Comparison of ENCODE assay signal across 11 mouse cellular contexts in genomic region chr7:28756079-28756478, GRCm38 (mm10). TPM values are rescaled to one million over a fixed set of nuclear protein-coding genes. Genes with fewer than 3 reads are reported as not detected.
DNase-seq lines count a peak whose midpoint lies in the region; ATAC-seq and TF ChIP-seq lines count a peak whose summit lies in the region.
"Had no signal": no experiment of that assay in that cellular context is flagged by ENCODE, and none has a peak within 500 bp of the region (broad histone marks: within the 10 kb centered on the region; RNA-seq: fewer than 3 reads in every experiment).

Ccer2 (plus strand) TSS chr7:28756174.

- 0 out of 2 replicates have a peak, but pooled peaks cover 4% of the 10 kb centered on the region for H3K27me3 ChIP-seq in kidney, postnatal 0 days (ENCODE audit: insufficient read depth, low read length)
- H3K27me3 ChIP-seq in forebrain, embryonic 13.5 days: peaks cover 26% of the 10 kb centered on the region
- peaks cover 24% of the 10 kb centered on the region for H3K27me3 ChIP-seq in limb, embryonic 13.5 days
- peaks cover 25% of the 10 kb centered on the region for H3K27me3 ChIP-seq in neural tube, embryonic 13.5 days

- ATAC-seq in kidney, postnatal 0 days (replicated peaks; ENCODE audit: low FRiP score, low read depth): peak; percentile 27; the same call in 1 of the 2 replicates
- no peak for ATAC-seq in forebrain, embryonic 13.5 days
- ATAC-seq in limb, embryonic 13.5 days (ENCODE audit: low FRiP score, low read depth): 0 out of 2 replicates have a peak, but pooled peaks have one; percentile 37
- no peak; the same call in 1 of the 2 replicates for ATAC-seq in neural tube, embryonic 13.5 days (ENCODE audit: low read depth)

- intact Hi-C loops in gastrocnemius, adult 2 months (cut with DNase I): no loop called here

- 2% methylated on average over 17 of the region's 17 CpGs for WGBS in kidney, postnatal 0 days
- WGBS in forebrain, embryonic 13.5 days: 5% methylated on average over 17 of the region's 17 CpGs
- under 1% methylated on average over 17 of the region's 17 CpGs for WGBS in limb, embryonic 13.5 days
- WGBS in neural tube, embryonic 13.5 days: 6% methylated on average over 17 of the region's 17 CpGs

- H3K27ac ChIP-seq in kidney, postnatal 0 days: no peak within 1 kb of the TSS
- no peak within 1 kb of the TSS for H3K27ac ChIP-seq in forebrain, embryonic 13.5 days
- H3K27ac ChIP-seq in limb, embryonic 13.5 days: no peak within 1 kb of the TSS
- H3K27ac ChIP-seq in neural tube, embryonic 13.5 days (replicated peaks): no peak within 1 kb of the TSS
- no peak within 1 kb of the TSS for H3K27ac ChIP-seq in gastrocnemius, adult 2 months

- H3K9ac ChIP-seq in kidney, postnatal 0 days (ENCODE audit: low read depth, low read length): no peak within 1 kb of the TSS
- H3K9ac ChIP-seq in forebrain, embryonic 13.5 days: peak within 1 kb of the TSS; percentile 45; the same call in 1 of the 2 replicates
- H3K9ac ChIP-seq in limb, embryonic 13.5 days: peak within 1 kb of the TSS; percentile 35; the same call in 1 of the 2 replicates
- peak within 1 kb of the TSS; percentile 61 for H3K9ac ChIP-seq in neural tube, embryonic 13.5 days

- H3K36me3 ChIP-seq in kidney, postnatal 0 days (ENCODE audit: insufficient read depth, low read length): 0 out of 2 replicates have a peak, but pooled peaks cover 5% of the 10 kb centered on the region
- peaks cover 46% of the 10 kb centered on the region for H3K36me3 ChIP-seq in forebrain, embryonic 13.5 days (ENCODE audit: poor library complexity, severe bottlenecking)
- peaks cover 52% of the 10 kb centered on the region for H3K36me3 ChIP-seq in limb, embryonic 13.5 days
- H3K36me3 ChIP-seq in neural tube, embryonic 13.5 days: peaks cover 59% of the 10 kb centered on the region

- no peak for TF ChIP-seq CTCF in kidney, postnatal 0 days (IDR thresholded peaks at IDR 0.05; ENCODE audit: low read depth)
- TF ChIP-seq CTCF in gastrocnemius, adult 2 months (IDR thresholded peaks at IDR 0.05): no peak

- no peak within 1 kb of the TSS for H3K4me3 ChIP-seq in kidney, postnatal 0 days (replicated peaks; ENCODE audit: low read depth, low read length)
- H3K4me3 ChIP-seq in forebrain, embryonic 13.5 days: peak within 1 kb of the TSS; percentile 12; the same call in 1 of the 2 replicates
- peak within 1 kb of the TSS; percentile 12 for H3K4me3 ChIP-seq in limb, embryonic 13.5 days
- H3K4me3 ChIP-seq in neural tube, embryonic 13.5 days: peak within 1 kb of the TSS; percentile 17
- no peak within 1 kb of the TSS for H3K4me3 ChIP-seq in gastrocnemius, adult 2 months

- peaks cover 5% of the 10 kb centered on the region; the same call in 1 of the 2 replicates for H3K4me1 ChIP-seq in kidney, postnatal 0 days (replicated peaks; ENCODE audit: insufficient read depth, low read length)
- H3K4me1 ChIP-seq in forebrain, embryonic 13.5 days: peaks cover 9% of the 10 kb centered on the region; the same call in 1 of the 2 replicates
- H3K4me1 ChIP-seq in limb, embryonic 13.5 days: peaks cover 14% of the 10 kb centered on the region
- H3K4me1 ChIP-seq in neural tube, embryonic 13.5 days (replicated peaks): peaks cover 11% of the 10 kb centered on the region

- peak within 1 kb of the TSS; percentile 22; the same call in 1 of the 2 replicates for H3K4me2 ChIP-seq in kidney, postnatal 0 days (ENCODE audit: low read length)
- H3K4me2 ChIP-seq in forebrain, embryonic 13.5 days: peak within 1 kb of the TSS; percentile 45
- H3K4me2 ChIP-seq in limb, embryonic 13.5 days (replicated peaks): peak within 1 kb of the TSS; percentile 52
- H3K4me2 ChIP-seq in neural tube, embryonic 13.5 days: peak within 1 kb of the TSS; percentile 46

- no peaks in the 10 kb centered on the region for H3K9me3 ChIP-seq in kidney, postnatal 0 days (replicated peaks; ENCODE audit: low read length)
- H3K9me3 ChIP-seq in forebrain, embryonic 13.5 days (replicated peaks): no peaks in the 10 kb centered on the region
- no peaks in the 10 kb centered on the region for H3K9me3 ChIP-seq in limb, embryonic 13.5 days
- no peaks in the 10 kb centered on the region for H3K9me3 ChIP-seq in neural tube, embryonic 13.5 days

- DNase-seq in kidney, postnatal 0 days (ENCODE audit: low spot score): no peak
- DNase-seq in kidney, postnatal 14 days: no peak
- DNase-seq in gastrocnemius, adult 2 months: no peak
- DNase-seq in layer of hippocampus, postnatal 14 days (ENCODE audit: low spot score in 2 of 2): no peak
- no peak for DNase-seq in adrenal gland, adult (ENCODE audit: inconsistent age in 2 of 2, low spot score in 1 of 2)

RNA-seq across cellular contexts. Expression of gene Ccer2, which starts in this region (rescaled TPM):
- polyA plus RNA-seq in kidney, postnatal 0 days (2015; fragmentation: Nextera tagmentation; extraction: Ambion mirVana): not detected in 2 replicates
- not detected in 2 replicates for polyA plus RNA-seq in forebrain, embryonic 13.5 days (2015; fragmentation: Nextera tagmentation; extraction: Ambion mirVana)
- not detected in 2 replicates for polyA plus RNA-seq in limb, embryonic 13.5 days (2015; fragmentation: Nextera tagmentation; extraction: Ambion mirVana)
- polyA plus RNA-seq in neural tube, embryonic 13.5 days (2015; fragmentation: Nextera tagmentation; extraction: Ambion mirVana): 7.3 and 8.7 TPM in 2 replicates
- total RNA-seq in gastrocnemius, adult 2 months (2021): not detected
- under 1 TPM in 1 of 2 experiments, not detected in 1; 0.41 TPM for total RNA-seq in layer of hippocampus, postnatal 14 days (2021)
- total RNA-seq: neutrophil, adult 5-6 weeks had no signal
- polyA plus RNA-seq: heart, embryonic 14.5 days; testis, adult 2 months had no signal

Comparison
In these comparisons a context has a peak if more than half of its experiments do, and no peak if none do; other contexts are left out.
1. Peak in ATAC-seq and H3K4me2 ChIP-seq in kidney, postnatal 0 days; RNA of the gene not detected or under 1 TPM.
2. Peak in ATAC-seq, H3K4me3 ChIP-seq, H3K9ac ChIP-seq and H3K4me2 ChIP-seq in limb, embryonic 13.5 days; RNA of the gene not detected or under 1 TPM.
3. H3K4me3 ChIP-seq: peak in forebrain, embryonic 13.5 days (single experiment) and neural tube, embryonic 13.5 days (single experiment); none in kidney, postnatal 0 days (single experiment) and gastrocnemius, adult 2 months (single experiment).
4. Peak in every context shown above with its lines, with median percentiles within 50 percentile points of each other: H3K4me2 ChIP-seq.